Mouse (Mus musculus) heart, postnatal 0 days (tissue): ENCODE results near the gene Ldlrad3.

Source experiments
- CTCF ChIP-seq: IDR thresholded peaks from 2 replicates; pipeline ENCODE4 v1.5.1; 2016; ENCODE audit warnings: antibody characterized with exemption, control low read depth, low read depth
- EP300 ChIP-seq: IDR thresholded peaks from 2 replicates; pipeline ENCODE4 v1.6.1; 2016; ENCODE audit warnings: antibody characterized with exemption, low read depth

- TF ChIP-seq CTCF = no peak
- no peak for TF ChIP-seq EP300
Measured at GRCm38 (mm10) chr2:102201198-102201948, 15.2 kb upstream of the Ldlrad3 start.
